Mouse (Mus musculus) embryonic fibroblast, embryonic 13.5 days (primary cell): ENCODE data around the gene Chn2.

ENCODE experiments used
- CTCF ChIP-seq: IDR thresholded peaks from 2 replicates; pipeline ENCODE4 v1.5.1; 2011; ENCODE audit warnings: mild to moderate bottlenecking, control low read depth, low read length, moderate library complexity, borderline replicate concordance; ENCODE audit not compliant: insufficient read depth
- POLR2A ChIP-seq: IDR thresholded peaks from 2 replicates; pipeline ENCODE4 v1.6.1; 2011; ENCODE audit warnings: low read depth, mild to moderate bottlenecking, control low read depth, low read length, moderate library complexity

- no peak for TF ChIP-seq POLR2A
- no peak for TF ChIP-seq CTCF
Measured at GRCm38 (mm10) chr6:54068882-54069281, 29.5 kb downstream of the Chn2 start.
